Mouse (Mus musculus) granulocyte monocyte progenitor cell, adult 5-6 weeks (primary cell): ENCODE results near the gene Ryr2. TPM values are rescaled to one million over a fixed set of nuclear protein-coding genes. Genes with fewer than 3 reads are reported as not detected.

Experiments used
- total RNA-seq, 2 experiments: library from RNA; stranded (forward) in 1 of 2; stranded (reverse) in 1 of 2; fragments of 200-712, 200-1000 nt in 1 of 2; fragments of >200 nt in 1 of 2; fragmentation: Nextera tagmentation in 1 of 2; gene quantifications; 2 replicates each; pipeline ENCODE4 v1.2.3; 2014 to 2017

Ryr2 gene
- total RNA-seq, 2 experiments from 2014 or later, result not detected

Other genes starting within 250 kb of the Ryr2 start
- gene Mtr, start 151.2 kb upstream of the Ryr2 start, total RNA-seq (2014; fragmentation: Nextera tagmentation), result 28.3 and 40.8 TPM in 2 replicates
- gene Mtr, start 151.2 kb upstream of the Ryr2 start, total RNA-seq (2017), result 39.8 and 46.2 TPM in 2 replicates
- not detected in 2 replicates for gene Actn2, start 233.8 kb upstream of the Ryr2 start, total RNA-seq (2014; fragmentation: Nextera tagmentation)
- not detected in 2 replicates for gene Actn2, start 233.8 kb upstream of the Ryr2 start, total RNA-seq (2017)